Mouse (Mus musculus) thymus, adult 18-20 months (tissue): ENCODE results near the gene Gpd1.
"Not testable (repeated sequence)": the region's sequence is repeated elsewhere in the genome, so short reads cannot be mapped to it uniquely, and the experiment has no call there.

Experiments
- DNase-seq, 2 experiments: peaks; one replicate each; pipeline ENCODE4 v3.0.0; 2022; ENCODE audit warnings: mixed read lengths in 2 of 2

Gpd1 gene

GRCm38 (mm10) chr15:99723120-99723514 lies 5.8 kb downstream of the Gpd1 start:
- no peak for DNase-seq

GRCm38 (mm10) chr15:99723515-99724291 lies 6.4 kb downstream of the Gpd1 start:
- no peak for DNase-seq

- peak in 1 of 2 experiments; percentile 60 for DNase-seq
Measured at GRCm38 (mm10) chr15:99724292-99725021, 7.1 kb downstream of the Gpd1 start.

- peak; percentile 87 to 94 for DNase-seq
Measured at GRCm38 (mm10) chr15:99725341-99726155, 8.2 kb downstream of the Gpd1 start, which contains the start of gene Cox14. Gene Cox14 (plus strand): TSS chr15:99725618.

GRCm38 (mm10) chr15:99726549-99726948 lies 9.2 kb downstream of the Gpd1 start:
- DNase-seq, result no peak

- not testable (repeated sequence) for DNase-seq
Measured at GRCm38 (mm10) chr15:99727039-99727438, 9.7 kb downstream of the Gpd1 start.

GRCm38 (mm10) chr15:99727525-99727924 lies 10.2 kb downstream of the Gpd1 start:
- DNase-seq, result no peak

- no peak for DNase-seq
Measured at GRCm38 (mm10) chr15:99728211-99728610, 10.9 kb downstream of the Gpd1 start.

GRCm38 (mm10) chr15:99729056-99729783 lies 11.9 kb downstream of the Gpd1 start:
- DNase-seq, result no peak

GRCm38 (mm10) chr15:99731167-99731566 lies 13.9 kb downstream of the Gpd1 start:
- DNase-seq, result no peak

- no peak for DNase-seq
Measured at GRCm38 (mm10) chr15:99731678-99732077, 14.4 kb downstream of the Gpd1 start.

- no peak for DNase-seq
Measured at GRCm38 (mm10) chr15:99733186-99733585, 15.9 kb downstream of the Gpd1 start.

GRCm38 (mm10) chr15:99735631-99736030 lies 18.3 kb downstream of the Gpd1 start:
- peak; percentile 100 for DNase-seq

GRCm38 (mm10) chr15:99736675-99737074 lies 19.4 kb downstream of the Gpd1 start:
- no peak for DNase-seq

- no peak for DNase-seq
Measured at GRCm38 (mm10) chr15:99740229-99740628, 22.9 kb downstream of the Gpd1 start.

GRCm38 (mm10) chr15:99754204-99754603 lies 36.9 kb downstream of the Gpd1 start:
- no peak for DNase-seq

- no peak for DNase-seq
Measured at GRCm38 (mm10) chr15:99767467-99767866, 50.2 kb downstream of the Gpd1 start.

GRCm38 (mm10) chr15:99768761-99769160 lies 51.4 kb downstream of the Gpd1 start:
- no peak for DNase-seq

GRCm38 (mm10) chr15:99771004-99771500 lies 53.7 kb downstream of the Gpd1 start:
- DNase-seq, result no peak

GRCm38 (mm10) chr15:99771601-99772276 lies 54.4 kb downstream of the Gpd1 start:
- DNase-seq, result no peak

GRCm38 (mm10) chr15:99772277-99772880 lies 55.1 kb downstream of the Gpd1 start:
- DNase-seq, result peak; percentile 77 to 86

GRCm38 (mm10) chr15:99772881-99772924 lies 55.4 kb downstream of the Gpd1 start, which contains the start of gene Cers5:
Gene Cers5 (minus strand): TSS chr15:99772885.
- DNase-seq, result not testable (repeated sequence)
